Mouse (Mus musculus) macrophage (primary cell): ENCODE data around the gene Gm49383. TPM values are rescaled to one million over a fixed set of nuclear protein-coding genes. Genes with fewer than 3 reads are reported as not detected.

Source experiments
- H3K27ac ChIP-seq: fragments of 350-480 bp; formaldehyde crosslinking; 2 replicates; pipeline ENCODE4 v1.9.0; 2021
- H3K36me3 ChIP-seq: fragments of 350-480 bp; formaldehyde crosslinking; 2 replicates; pipeline ENCODE4 v1.9.0; 2021; ENCODE audit errors: inconsistent target
- H3K4me3 ChIP-seq: fragments of 350-480 bp; formaldehyde crosslinking; 2 replicates; pipeline ENCODE4 v1.9.0; 2021; ENCODE audit errors: inconsistent target
- H3K79me2 ChIP-seq: fragments of 350-480 bp; formaldehyde crosslinking; 2 replicates; pipeline ENCODE4 v1.9.0; 2021; ENCODE audit errors: inconsistent target
- WGBS: methylation state at CpG from one replicate; pipeline ENCODE4 v1.1.7; 2026; ENCODE audit warnings: inconsistent platforms; ENCODE audit not compliant: missing documents; 5-methylcytosine and 5-hydroxymethylcytosine counted together
- polyA plus RNA-seq: library from polyadenylated mRNA; stranded (reverse); fragments of 250-400 nt; gene quantifications from 3 replicates; pipeline ENCODE4 v1.2.4, GENCODE M21; 2018; ENCODE audit warnings: inconsistent platforms

Gene Gm49383
- polyA plus RNA-seq, 1 experiment from 2014 or later, result 2.3 TPM

DNA sequence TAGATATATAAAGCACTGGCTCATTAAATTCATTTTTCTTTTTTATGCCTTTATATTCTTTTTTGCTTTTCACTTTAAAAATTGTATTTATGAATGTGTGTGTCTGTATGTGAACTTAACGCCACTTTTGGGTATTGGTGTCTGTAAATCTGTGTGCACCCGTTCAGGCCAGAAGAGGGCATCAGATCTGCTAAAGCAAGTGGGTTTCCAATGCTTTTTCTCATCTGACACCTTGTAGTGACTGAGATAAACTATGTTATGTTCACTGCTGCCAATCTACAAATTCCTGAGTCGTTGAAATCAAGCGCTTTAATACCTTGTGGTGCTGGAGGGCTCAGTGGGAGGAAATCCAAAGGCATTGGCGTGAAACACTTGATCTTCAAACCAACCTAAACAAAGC is 14.2 kb upstream of the Gm49383 start:
- 93% methylated on average over 5 of the region's 5 CpGs for WGBS
- Histone ChIP-seq H3K4me3 (no peak overlapping the region), H3K79me2 (no peaks in the 10 kb centered on the region), H3K36me3 (no peaks in the 10 kb centered on the region), H3K27ac (no peak overlapping the region)

DNA sequence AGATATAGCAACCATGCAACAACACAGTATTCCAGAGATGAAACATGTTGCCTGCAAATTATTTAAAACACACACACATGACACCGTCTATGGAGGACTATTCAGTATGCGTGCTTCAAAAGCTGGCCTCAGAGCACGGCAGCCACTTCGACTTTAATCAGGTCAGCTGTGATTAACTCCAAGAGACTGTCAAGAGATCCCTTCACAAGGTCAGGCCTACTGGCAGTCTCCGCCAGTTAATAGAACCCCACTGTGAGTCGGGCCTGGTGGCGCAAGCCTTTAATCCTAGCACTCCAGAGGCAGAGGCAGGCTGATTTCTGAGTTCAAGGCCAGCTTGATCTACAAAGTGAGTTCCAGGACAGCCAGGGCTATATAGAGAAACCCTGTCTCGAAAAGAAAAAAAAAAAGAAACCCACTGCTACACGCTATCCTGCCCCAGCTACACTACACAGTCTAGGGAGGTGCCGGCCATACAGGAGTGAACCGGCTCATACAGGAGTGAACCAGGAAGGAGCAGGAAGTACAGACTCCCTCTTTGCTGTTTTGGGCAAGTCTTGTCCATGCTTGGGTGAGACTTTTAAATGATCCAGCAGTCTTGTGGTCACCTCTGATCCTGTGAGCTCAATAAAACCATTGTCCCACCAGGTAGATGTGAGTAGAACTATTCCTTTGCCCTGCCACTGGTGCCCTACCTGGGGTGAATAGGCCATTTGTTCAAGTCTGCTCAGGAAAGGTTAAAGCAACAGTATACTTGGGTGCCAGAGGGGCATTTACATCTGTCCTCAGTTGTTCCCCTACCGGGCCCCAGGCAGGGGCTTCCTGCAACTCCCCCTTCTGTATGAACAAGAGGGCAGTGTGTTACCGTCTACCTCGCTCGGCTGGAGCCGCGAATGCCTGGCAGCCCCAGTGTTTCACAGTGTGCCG is 13.4 kb upstream of the Gm49383 start:
- 97% methylated on average over 18 of the region's 18 CpGs for WGBS
- H3K4me3 ChIP-seq, result no peak overlapping the region
- no peaks in the 10 kb centered on the region for H3K36me3 ChIP-seq
- no peak overlapping the region for H3K27ac ChIP-seq
- no peaks in the 10 kb centered on the region for H3K79me2 ChIP-seq

DNA sequence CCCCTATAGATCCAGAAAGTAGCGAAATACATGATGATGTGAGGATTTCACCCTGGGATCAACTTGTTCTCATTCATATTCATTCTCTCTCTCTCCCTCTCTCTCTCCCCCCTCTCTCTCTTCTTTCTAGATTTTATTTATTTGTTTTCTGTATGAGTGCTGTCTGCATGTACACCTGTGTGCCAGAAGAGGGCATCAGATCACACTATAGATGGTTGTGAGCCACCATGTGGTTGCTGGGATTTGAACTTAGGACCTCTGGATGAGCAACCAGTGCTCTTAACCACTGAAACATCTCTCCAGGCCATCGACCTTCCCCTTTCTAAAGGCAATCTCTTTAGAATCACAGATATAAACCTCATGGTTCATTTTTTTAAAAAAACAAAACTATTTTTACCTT is 11.6 kb upstream of the Gm49383 start:
- Histone ChIP-seq H3K4me3 (no peak overlapping the region), H3K36me3 (no peaks in the 10 kb centered on the region), H3K79me2 (no peaks in the 10 kb centered on the region), H3K27ac (no peak overlapping the region)
- 75% methylated on average over 2 of the region's 2 CpGs for WGBS

DNA sequence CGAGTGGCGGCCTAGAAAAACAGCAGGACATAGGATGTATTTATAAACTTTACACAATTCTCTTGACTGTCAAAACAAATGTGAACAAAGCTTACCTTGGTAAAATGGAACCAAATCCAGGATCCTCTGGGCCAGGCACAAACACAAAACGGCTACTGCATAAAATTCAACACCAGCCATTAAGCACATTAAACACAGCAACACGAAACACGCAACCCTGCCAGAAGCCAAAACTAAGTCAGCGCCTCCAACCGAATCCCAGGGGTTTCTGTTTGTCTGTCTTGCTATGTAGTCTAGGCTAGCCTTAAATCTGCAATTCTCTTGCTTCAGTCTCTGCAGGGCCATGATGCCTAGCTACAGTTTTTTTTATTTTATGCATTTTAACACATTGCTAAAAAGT is 11.0 kb upstream of the Gm49383 start:
- Histone ChIP-seq H3K36me3 (no peaks in the 10 kb centered on the region), H3K4me3 (no peak overlapping the region), H3K79me2 (no peaks in the 10 kb centered on the region), H3K27ac (no peak overlapping the region)
- WGBS, result 97% methylated on average over 7 of the region's 7 CpGs

DNA sequence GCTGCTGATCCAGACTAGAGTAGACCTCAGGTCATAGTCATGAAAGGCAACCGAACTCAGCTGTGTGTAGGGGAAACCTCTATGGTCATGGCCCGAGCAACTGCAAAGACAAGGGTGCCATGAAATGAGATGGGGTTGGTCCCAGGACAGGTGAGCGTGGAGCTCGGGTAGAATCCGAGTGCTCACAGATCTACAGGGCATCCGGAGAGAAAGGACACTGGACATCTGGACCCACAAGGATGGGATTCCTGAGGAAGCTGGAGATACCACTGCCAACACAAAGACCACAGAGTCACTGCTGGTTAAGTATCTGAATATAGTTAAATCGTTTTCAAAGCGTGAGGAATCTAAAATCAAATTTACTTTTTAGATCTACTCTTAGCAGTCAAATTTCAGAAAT is 10.5 kb upstream of the Gm49383 start:
- no peaks in the 10 kb centered on the region for H3K36me3 ChIP-seq
- no peak overlapping the region for H3K4me3 ChIP-seq
- H3K79me2 ChIP-seq, result no peaks in the 10 kb centered on the region
- WGBS, result 96% methylated on average over 8 of the region's 8 CpGs
- no peak overlapping the region for H3K27ac ChIP-seq

DNA sequence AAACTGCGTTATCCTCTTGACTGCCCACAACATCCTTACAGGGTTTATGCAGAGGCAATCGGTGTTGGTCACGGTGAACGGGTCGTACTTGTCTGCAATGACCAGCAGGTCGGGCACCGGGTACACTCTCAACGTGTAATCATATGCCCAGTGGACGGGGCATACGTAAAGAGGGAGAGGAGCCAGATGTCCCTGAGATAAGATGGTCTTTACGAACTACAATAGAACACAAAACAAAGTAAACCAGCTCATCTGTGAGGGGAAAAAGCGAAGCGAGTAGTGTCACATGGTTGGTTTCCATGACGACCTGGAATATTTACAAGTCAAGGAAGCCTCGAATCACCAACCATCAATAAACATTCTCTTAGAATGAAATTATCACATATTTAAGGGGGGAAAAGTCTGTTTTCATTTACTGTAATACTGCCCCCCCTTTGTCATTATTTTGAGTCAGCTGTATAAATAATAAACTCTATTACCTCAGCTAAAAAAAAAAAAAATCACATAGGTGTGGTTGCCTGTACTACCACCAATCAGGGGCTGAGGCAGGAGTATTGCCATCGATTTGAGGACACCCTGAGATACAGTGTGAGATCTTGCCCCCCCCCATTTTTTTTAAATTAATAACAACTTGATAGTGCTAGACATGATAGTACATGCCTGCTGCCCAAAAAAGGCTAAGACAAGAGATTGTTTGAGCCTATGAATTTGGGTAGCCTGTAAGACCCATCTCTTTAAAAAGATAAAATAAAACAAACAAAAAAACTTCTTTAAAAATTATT is 7.3 kb upstream of the Gm49383 start, which contains the start of gene Gm49384:
Gene Gm49384 (minus strand): TSS at position 216 of the 782 bp plus-strand sequence.
- Histone ChIP-seq H3K27ac (no peak within 1 kb of the TSS), H3K79me2 (no peaks in the 10 kb centered on the region), H3K36me3 (no peaks in the 10 kb centered on the region), H3K4me3 (no peak within 1 kb of the TSS)
- WGBS, result 93% methylated on average over 16 of the region's 16 CpGs

DNA sequence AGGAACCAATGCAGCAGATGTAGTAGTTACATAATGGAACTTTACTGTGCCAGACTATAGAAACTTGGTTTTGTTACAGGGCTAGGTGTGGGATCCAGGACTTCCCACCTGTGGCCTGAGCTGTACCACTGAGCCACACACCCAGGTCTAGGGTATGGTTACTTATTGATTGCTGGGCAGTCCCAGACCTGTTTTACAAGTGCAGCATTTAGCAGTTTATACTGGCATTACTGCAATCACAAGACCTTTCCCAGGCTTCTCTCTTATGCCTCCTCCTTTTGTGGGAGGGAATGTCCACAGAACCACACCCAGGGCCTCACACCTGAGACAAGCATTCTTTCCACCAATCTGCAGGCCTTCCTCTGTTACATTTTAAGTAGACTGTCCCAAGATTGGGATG is 2.1 kb upstream of the Gm49383 start:
- peaks cover 40% of the 10 kb centered on the region for H3K79me2 ChIP-seq
- no peak overlapping the region; the same call in 1 of the 2 replicates for H3K4me3 ChIP-seq
- peak overlapping the region; percentile 45 for H3K27ac ChIP-seq
- no peaks in the 10 kb centered on the region for H3K36me3 ChIP-seq

DNA sequence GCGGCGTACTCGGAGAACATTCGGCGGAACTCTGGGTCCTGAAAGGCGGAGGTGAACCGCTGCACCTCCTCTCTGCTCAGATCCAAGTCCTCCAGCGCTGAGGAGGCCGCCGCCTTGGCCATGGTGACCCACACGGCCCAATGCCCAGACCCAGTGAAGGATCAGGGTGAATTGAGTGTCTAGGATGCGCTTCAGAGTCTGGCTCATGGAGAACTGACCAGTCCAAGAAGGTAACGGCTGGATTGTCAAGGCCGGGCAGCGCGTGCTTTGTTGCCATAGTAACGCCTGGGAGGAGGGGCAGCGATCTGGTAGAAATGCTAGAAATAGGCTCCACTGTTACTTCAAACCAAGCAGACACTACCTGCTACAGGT is 1.2 kb upstream of the Gm49383 start, which contains the start of gene Dnaaf2:
Gene Dnaaf2 (minus strand): TSS at position 266 of the 372 bp plus-strand sequence.
- WGBS, result 3% methylated on average over 18 of the region's 18 CpGs
- Histone ChIP-seq H3K36me3 (no peaks in the 10 kb centered on the region), H3K79me2 (peaks cover 44% of the 10 kb centered on the region), H3K27ac (peak within 1 kb of the TSS; percentile 45), H3K4me3 (peak within 1 kb of the TSS; percentile 85)

DNA sequence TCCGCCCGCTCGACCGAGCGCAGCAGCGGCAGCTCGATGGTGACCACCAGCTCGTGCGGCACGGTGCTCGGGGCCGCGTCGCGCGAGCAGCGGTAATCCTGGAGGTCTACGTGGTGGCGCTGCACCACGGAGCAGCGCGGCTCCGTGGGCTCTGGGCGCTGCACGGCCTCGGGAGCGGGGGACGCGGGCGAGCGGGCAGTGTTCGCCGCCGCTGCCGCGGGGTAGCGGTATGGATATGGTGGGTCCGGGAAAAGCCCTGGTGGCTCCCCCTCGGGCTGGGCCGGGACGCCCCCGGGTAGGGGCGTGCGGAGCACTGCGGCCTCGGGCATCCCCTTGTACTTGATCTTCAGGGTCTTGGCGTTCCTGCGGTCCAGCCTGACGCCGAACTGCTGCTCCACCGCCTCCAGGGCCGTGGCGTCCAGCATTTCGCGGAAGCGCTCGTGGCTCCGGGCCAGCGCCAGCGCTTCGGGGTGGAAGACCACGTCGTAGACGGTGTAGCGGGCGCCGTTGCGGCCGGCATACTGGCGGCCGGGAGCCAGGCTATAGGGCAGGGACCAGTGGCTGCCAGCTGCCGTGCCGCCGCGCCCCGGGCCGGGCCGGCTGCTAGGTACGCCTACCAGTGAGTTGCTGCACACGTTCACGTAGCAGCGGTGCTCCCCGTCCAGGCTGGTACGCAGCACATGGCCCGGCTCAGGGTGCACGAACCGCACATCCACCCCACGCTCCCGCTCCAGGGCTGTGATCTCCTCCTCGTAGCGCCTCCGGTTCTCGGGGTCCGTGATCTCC is 667 bp upstream of the Gm49383 start:
- peak overlapping the region; percentile 12; the same call in 1 of the 2 replicates for H3K27ac ChIP-seq
- peaks cover 44% of the 10 kb centered on the region for H3K79me2 ChIP-seq
- H3K36me3 ChIP-seq, result no peaks in the 10 kb centered on the region
- WGBS, result under 1% methylated on average over 89 of the region's 94 CpGs
- H3K4me3 ChIP-seq, result peak overlapping the region; percentile 85

DNA sequence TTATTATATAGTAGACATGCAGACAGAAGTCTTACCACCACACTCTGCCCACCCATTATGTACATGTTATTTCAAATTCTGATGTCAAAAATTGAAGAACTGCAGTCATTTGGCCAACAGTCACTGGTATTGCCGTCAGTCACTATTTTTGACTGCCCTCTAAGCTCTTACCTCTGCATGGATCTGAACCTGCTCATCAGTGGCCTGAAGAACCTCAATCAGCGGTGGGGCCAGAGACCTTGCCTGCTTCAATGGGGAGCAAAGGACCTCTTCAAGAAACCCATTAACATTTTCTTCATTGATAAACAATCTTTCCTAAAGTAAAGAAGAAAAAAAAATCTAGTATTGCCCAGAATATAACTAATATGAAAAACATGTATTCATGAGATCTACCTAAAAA is 4.3 kb downstream of the Gm49383 start:
- H3K79me2 ChIP-seq, result peaks cover 50% of the 10 kb centered on the region
- H3K4me3 ChIP-seq, result no peak overlapping the region
- WGBS, result 100% methylated on average over 2 of the region's 2 CpGs
- no peak overlapping the region for H3K27ac ChIP-seq
- 0 out of 2 replicates have a peak, but pooled peaks cover 10% of the 10 kb centered on the region for H3K36me3 ChIP-seq

DNA sequence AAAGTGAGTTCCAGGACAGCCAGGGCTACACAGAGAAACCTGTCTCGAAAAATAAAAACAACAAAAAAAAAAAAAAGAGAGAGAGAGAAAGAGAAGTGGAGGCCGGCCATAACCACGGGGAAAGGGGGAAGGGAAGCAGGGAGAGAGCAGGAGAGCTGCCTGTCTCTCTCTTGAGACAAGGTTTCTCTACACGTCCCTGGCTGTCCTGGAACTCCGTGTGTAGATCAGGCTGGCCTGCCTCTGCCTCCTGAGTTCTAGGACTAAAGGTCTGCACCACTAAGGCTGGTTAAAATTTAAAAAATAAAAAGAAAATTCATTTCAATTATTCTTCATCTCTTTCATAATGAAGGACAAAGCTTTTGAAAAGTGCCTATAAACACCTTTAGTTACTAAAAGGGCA is 5.5 kb downstream of the Gm49383 start:
- WGBS, result 66% methylated on average over 5 of the region's 5 CpGs
- no peak overlapping the region for H3K4me3 ChIP-seq
- 0 out of 2 replicates have a peak, but pooled peaks cover 10% of the 10 kb centered on the region for H3K36me3 ChIP-seq
- no peak overlapping the region for H3K27ac ChIP-seq
- peaks cover 59% of the 10 kb centered on the region for H3K79me2 ChIP-seq

DNA sequence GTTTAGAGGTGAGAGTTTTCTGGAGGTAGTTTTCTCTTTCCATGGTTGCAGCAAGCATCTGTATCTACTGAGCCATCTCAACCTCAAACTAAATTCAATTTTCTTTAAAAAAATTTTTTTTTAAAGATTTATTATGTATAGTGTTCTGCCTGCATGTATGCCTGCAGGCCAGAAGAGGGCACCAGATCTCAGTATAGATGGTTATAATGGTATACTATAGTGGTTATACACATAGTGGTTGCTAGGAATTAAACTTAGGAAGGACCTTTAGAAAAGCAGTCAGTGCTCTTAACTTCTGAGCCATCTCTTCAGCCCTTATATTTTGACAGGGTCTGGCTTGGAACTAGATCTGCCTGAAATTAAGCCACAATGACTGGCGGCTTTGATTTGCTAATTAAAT is 6.4 kb downstream of the Gm49383 start:
- 93% methylated on average over 1 of the region's 1 CpGs for WGBS
- no peak overlapping the region for H3K4me3 ChIP-seq
- no peak overlapping the region for H3K27ac ChIP-seq
- H3K36me3 ChIP-seq, result 0 out of 2 replicates have a peak, but pooled peaks cover 10% of the 10 kb centered on the region
- peaks cover 59% of the 10 kb centered on the region for H3K79me2 ChIP-seq

DNA sequence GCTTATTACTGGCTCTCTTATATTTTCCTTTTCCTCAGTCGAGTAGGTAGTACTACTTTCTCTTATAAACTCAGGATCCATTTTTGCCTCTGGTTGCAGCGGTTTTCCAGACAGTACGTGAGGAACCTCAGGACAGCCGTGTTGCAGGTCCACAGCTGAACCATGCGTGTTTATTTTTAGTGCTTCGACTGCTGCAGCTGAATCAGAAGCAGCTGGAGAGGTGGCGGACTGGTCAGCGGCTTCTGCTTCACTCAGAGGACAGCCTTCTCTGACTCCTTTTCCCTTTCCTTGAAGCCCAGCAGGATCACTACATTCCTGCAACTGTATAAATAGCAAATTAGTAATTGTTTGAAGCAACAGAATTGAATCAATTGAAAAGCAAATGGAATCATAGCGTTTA is 6.8 kb downstream of the Gm49383 start:
- WGBS, result 97% methylated on average over 7 of the region's 9 CpGs
- 0 out of 2 replicates have a peak, but pooled peaks cover 10% of the 10 kb centered on the region for H3K36me3 ChIP-seq
- no peak overlapping the region for H3K4me3 ChIP-seq
- H3K79me2 ChIP-seq, result peaks cover 59% of the 10 kb centered on the region
- no peak overlapping the region for H3K27ac ChIP-seq

DNA sequence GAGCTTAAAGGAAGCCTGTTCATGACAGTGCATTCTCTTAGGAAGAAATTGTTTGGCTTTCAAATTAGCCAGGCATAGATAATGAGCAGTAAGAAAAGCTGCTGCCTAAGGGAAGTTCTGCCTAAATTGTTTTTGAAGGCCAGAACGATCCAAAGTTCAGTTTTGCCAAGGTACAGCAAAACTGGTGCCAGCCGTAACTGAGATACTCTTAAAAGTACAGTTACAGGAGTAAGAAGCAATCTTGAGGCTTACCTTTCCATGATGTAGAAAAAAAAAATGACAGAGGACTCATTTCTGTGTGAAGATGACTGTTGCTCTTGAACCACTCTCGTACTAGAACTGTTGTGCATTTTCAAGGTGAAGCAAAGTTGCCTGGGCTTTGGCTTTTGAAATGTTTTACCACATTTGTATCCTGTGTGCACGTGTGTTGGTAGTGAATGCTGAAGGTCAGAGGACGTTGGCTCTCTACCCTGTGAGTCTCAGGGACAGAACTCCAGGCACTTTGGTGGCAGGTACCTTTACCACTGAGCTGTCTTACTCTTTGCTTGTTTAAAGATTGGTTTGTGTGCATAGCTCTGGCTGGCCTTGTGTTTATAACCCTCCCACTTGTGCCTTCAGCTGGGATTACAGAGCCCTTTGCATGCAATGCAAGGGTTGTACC is 10.0 kb downstream of the Gm49383 start:
- Histone ChIP-seq H3K27ac (no peak overlapping the region), H3K36me3 (0 out of 2 replicates have a peak, but pooled peaks cover 10% of the 10 kb centered on the region), H3K79me2 (peaks cover 64% of the 10 kb centered on the region), H3K4me3 (no peak overlapping the region)
- WGBS, result 78% methylated on average over 5 of the region's 5 CpGs
